Mouse (Mus musculus): ENCODE measurements around the gene Pla2g3. TPM values are rescaled to one million over a fixed set of nuclear protein-coding genes. Genes with fewer than 3 reads are reported as not detected.
A peak's percentile ranks its signal among the peaks of the same experiment; 100 is the strongest.

The Pla2g3 gene
- total RNA-seq, 2 experiments from 2014 or later: not detected

DNA sequence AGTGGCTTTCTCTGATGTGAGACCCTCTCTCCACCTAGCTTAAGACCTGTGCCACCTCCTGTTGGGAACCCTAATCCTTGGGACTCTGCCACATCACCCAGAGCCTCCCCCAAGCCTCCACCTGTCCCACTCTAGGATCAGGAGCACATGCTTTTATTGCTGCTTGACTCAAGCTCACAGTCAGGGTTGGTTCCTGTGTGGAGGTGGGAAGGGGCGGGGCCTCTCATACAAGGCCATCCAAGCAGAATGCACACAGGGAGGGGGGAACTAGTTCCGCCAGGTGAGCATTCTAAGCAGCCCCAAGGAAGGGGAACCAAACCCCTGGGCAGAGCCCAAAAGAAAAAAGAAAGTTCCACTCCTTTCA, 29.0 kb upstream of the Pla2g3 start:
- Histone ChIP-seq H3K27ac (no peak overlapping the region), H3K4me3 (no peak overlapping the region)
- no peak for TF ChIP-seq CTCF (IDR thresholded peaks at IDR 0.05)
- DNase-seq: no peak
- intact Hi-C loops (cut with DNase I): no loop called here

DNA sequence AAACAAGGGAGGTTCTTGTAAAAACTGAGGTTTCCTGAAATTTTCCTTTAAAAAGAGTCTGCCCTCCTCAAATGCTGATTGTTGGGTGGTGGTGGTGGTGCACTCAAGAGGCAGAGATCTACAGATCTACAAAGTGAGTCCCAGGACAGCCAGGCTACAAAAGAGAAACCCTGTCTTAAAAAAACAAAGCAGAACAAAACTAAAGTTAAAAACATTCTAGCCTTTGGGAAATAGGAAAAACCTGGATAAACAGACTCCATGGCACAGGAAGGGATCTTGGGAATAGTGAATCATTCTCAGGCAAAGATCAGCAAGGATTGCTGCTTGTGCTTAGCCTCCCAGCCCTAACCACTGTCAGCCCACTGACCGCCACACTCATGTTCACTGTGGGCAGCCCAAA, 25.2 kb upstream of the Pla2g3 start:
- TF ChIP-seq CTCF (IDR thresholded peaks at IDR 0.05): no peak
- intact Hi-C loops (cut with DNase I): no loop called here
- H3K4me3 ChIP-seq: no peak overlapping the region

DNA sequence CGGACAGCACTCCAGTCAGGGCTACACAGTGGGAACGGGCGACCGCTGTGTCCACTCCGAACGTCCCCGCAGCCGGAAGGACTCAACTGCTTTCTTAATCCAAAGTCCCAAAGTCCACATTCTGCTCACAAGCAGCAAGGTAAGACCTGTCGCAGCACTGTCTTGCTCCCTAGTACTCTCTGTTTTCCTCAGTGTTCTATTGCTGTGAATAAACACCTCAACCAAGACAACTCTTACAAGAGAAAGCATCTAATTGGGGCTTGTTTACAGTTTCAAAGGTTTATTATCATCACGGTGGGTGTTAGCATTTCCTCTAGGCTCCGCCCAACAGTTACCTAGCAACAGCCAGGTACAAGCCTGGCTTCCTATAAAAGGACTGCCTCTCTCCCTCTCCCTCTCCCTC, 16.6 kb upstream of the Pla2g3 start:
- Histone ChIP-seq H3K4me3 (no peak overlapping the region), H3K27ac (no peak overlapping the region)
- intact Hi-C loops (cut with DNase I): no loop called here
- TF ChIP-seq CTCF (IDR thresholded peaks at IDR 0.05): no peak
- no peak for DNase-seq

More for the DNA sequence above, 25.2 kb upstream of the Pla2g3 start:
- H3K27ac ChIP-seq: no peak overlapping the region
- no peak for DNase-seq

DNA sequence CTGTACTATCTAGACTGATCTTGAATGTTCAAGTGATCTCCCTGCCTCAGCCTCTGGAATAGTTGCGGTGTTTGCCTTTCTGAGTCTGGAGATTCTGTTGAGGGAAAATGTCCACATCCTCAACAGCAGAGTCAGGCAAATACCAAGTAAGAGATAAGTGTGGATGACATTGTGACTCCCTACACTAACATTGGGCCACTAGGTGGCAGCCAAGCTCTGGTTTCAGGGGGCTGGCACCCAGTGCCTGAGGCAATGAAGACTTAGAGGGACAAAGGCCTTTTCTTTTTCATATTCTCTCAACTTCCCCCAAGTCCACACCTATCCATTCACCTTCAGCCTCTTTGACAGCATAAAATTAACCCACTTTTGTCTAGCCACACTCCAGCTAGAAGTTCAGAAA, 15.6 kb upstream of the Pla2g3 start:
- H3K27ac ChIP-seq: no peak overlapping the region
- peak; percentile 90 for DNase-seq
- intact Hi-C loops (cut with DNase I): loop anchor here (1.0 to 2.0 kb wide), 2 partner anchors 42 to 314 kb away; partner anchors contain the start of gene Selenom
- peak; percentile 95 for TF ChIP-seq CTCF (IDR thresholded peaks at IDR 0.05)
- no peak overlapping the region for H3K4me3 ChIP-seq

DNA sequence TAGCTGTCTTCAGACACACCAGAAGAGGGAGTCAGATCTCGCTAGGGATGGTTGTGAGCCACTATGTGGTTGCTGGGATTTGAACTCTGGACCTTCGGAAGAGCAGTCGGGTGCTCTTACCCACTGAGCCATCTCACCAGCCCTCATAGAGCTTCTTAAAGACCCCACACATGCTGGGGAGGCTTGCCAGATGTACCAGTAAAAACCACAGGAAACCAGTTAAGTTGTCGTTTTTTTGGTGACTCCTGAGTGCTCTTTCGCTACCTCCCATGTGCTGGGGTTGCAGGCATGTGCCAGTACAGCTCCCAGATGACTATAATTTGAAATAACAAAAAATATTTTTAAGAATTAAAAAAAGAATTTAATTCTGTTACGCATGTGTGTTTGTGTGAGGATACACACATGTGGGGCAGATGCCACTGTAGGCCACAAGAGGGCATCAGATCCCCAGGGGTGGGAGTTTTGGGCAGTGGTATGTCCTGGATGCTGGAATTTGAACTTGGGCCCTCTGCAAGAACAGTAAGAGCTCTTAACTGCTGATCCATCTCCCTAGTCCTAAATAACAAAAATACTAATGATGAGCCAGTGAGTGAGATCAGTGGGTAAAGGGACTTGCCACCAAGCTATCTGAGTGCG, 13.5 kb upstream of the Pla2g3 start:
- peak; percentile 89 for TF ChIP-seq CTCF (IDR thresholded peaks at IDR 0.05)
- peak; percentile 59 for DNase-seq
- no peak overlapping the region for H3K4me3 ChIP-seq
- H3K27ac ChIP-seq: no peak overlapping the region
- intact Hi-C loops (cut with DNase I): loop anchor here (5.0 kb wide), 1 partner anchor 158 kb away; no protein-coding TSS in a partner anchor

DNA sequence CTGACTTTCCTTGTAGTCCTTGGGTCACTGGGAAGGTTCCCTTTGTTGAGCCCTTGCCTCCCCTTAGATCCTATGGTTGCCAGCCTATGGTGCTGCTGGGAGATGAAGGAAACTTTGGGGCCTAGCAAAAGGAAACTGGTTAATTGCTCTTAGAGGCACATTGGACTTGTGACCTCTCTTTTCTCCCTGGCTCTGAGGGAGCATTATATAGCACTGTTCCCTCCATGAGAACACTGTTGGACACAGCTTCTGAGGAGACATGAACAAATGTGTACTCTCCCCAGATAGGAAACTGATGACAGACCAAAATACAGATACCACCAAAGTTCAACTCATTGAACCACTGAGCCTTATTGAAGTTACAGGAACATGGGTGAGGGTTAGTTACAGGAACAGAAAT, 12.6 kb upstream of the Pla2g3 start:
- intact Hi-C loops (cut with DNase I): loop anchor here (5.0 kb wide), 1 partner anchor 157 kb away; no protein-coding TSS in a partner anchor
- no peak for TF ChIP-seq CTCF (IDR thresholded peaks at IDR 0.05)
- no peak overlapping the region for H3K27ac ChIP-seq

DNA sequence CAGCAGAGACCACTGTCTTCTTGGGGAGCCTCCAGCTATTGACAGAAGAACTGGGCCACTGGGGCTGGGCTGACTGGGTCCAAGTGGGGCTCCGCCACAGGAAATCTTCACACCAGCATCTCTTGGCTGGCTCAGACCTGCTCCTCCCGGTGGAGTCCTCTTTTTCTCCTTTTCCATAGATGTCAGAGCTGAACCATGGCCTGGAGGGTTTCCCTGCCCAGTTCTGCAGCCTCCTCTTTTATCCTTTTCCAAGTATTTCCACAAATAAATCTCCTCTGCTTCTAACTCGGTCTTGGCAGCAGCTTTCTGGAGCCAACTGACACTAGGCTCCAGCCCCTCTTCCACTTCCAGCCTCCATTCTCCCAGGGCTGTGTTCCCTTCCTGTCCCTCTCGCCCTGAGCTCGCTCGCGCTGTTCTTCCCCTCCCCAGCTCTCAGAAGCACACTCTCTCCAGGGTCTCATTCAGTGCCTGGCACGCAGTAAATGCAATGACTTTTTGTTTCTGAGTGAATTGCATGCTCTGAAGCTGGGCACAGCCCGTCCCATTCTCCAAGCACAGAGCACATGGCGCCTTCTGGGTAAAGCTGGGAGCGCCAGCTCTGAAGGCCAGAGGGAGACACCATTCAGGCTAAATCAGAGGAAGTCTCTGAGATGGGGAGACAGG, 4.0 kb upstream of the Pla2g3 start:
- no peak for DNase-seq
- intact Hi-C loops (cut with DNase I): no loop called here
- no peak for TF ChIP-seq CTCF (IDR thresholded peaks at IDR 0.05)
- Histone ChIP-seq H3K4me3 (no peak overlapping the region), H3K27ac (no peak overlapping the region)

More for the DNA sequence above, 12.6 kb upstream of the Pla2g3 start:
- H3K4me3 ChIP-seq: no peak overlapping the region
- no peak for DNase-seq

GRCm38 (mm10) chr11:3486349-3486748, 1.7 kb upstream of the Pla2g3 start:
- TF ChIP-seq CTCF (IDR thresholded peaks at IDR 0.05): no peak
- H3K27ac ChIP-seq: no peak overlapping the region
- no peak for DNase-seq
- H3K4me3 ChIP-seq: no peak overlapping the region
- intact Hi-C loops (cut with DNase I): no loop called here

- Histone ChIP-seq H3K4me3 (no peak overlapping the region), H3K27ac (no peak overlapping the region)
- intact Hi-C loops (cut with DNase I): no loop called here
- no peak for DNase-seq
- no peak for TF ChIP-seq CTCF (IDR thresholded peaks at IDR 0.05)
These were observed 952 bp downstream of the Pla2g3 start for GRCm38 (mm10) chr11:3489036-3489435.

GRCm38 (mm10) chr11:3492748-3493147, 4.7 kb downstream of the Pla2g3 start:
- intact Hi-C loops (cut with DNase I): no loop called here
- Histone ChIP-seq H3K4me3 (no peak overlapping the region), H3K27ac (no peak overlapping the region)
- TF ChIP-seq CTCF (IDR thresholded peaks at IDR 0.05): no peak
- DNase-seq: no peak

DNA sequence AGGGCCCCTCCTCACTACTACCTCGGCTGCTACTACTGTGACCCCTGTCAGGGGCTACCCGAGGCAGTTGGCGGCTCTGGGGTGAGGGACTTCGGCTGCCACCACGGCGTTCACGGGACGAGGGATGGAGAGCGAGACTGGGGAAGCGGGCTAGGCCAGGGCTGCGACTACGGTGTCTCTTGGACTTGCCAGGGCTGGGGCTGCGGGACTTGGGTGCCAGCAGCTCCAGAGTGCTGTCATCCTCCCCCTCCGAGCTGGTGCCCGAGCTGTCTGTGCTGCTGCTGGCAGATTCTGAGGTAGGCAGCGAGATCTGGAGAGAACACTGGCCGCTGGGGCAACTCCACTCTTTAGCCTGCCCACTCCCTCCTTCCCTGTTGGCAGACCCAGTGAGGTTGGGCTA, 6.8 kb downstream of the Pla2g3 start:
- Histone ChIP-seq H3K27ac (no peak overlapping the region), H3K4me3 (no peak overlapping the region)
- DNase-seq: no peak
- intact Hi-C loops (cut with DNase I): no loop called here
- TF ChIP-seq CTCF (IDR thresholded peaks at IDR 0.05): no peak

DNA sequence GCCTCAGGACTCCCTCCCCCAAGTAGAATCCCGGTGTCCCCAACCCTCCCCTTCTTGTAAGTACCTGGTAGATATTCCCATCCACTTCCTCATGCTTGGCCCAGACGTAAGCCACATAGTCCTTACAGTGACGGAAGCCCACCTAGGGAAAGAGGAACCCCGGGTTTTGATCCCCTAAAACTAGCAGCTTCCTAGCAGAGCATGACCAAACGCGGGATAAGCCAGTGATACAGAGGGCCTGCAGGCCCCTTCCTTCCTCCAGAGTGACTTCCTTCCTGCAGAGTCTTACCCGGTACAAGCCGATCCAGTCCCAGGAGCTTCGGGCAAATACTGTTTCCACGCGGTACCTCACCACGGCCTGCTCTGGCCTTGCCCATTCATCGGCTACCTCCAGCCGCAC, 7.4 kb downstream of the Pla2g3 start:
- no peak for DNase-seq
- intact Hi-C loops (cut with DNase I): no loop called here
- Histone ChIP-seq H3K4me3 (no peak overlapping the region), H3K27ac (no peak overlapping the region)
- no peak for TF ChIP-seq CTCF (IDR thresholded peaks at IDR 0.05)

DNA sequence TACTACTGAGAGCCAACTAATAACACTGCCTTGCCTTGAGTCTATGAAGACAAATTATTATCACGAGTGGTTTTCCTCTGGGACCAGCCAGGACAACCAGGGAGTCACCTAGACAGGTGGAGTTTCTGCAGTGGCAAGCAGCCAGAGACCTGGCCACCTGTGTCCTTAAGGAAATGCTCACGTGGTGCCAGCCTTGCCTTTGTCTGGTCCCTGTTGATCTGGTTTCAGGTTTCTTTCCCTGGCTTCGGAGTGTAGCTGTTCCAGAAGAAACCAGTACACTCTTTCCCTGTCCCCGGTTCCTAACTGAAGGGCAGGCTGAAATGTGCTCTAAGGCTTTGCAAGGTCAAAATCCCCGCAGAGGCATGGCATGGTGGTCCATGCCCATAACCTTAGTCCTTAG, 8.7 kb downstream of the Pla2g3 start:
- no peak for TF ChIP-seq CTCF (IDR thresholded peaks at IDR 0.05)
- no peak overlapping the region for H3K4me3 ChIP-seq
- H3K27ac ChIP-seq: no peak overlapping the region
- intact Hi-C loops (cut with DNase I): no loop called here
- no peak for DNase-seq

GRCm38 (mm10) chr11:3497296-3497695, 9.2 kb downstream of the Pla2g3 start:
- Histone ChIP-seq H3K27ac (no peak overlapping the region), H3K4me3 (no peak overlapping the region)
- intact Hi-C loops (cut with DNase I): no loop called here
- no peak for TF ChIP-seq CTCF (IDR thresholded peaks at IDR 0.05)
- DNase-seq: no peak
